Mouse (Mus musculus) C2C12 (cell line): ENCODE measurements around the gene Dennd6b. TPM values are rescaled to one million over a fixed set of nuclear protein-coding genes. Genes with fewer than 3 reads are reported as not detected.
A peak's percentile ranks its signal among the peaks of the same experiment; 100 is the strongest.

Experiments used
- H3K27me3 ChIP-seq: one replicate; pipeline ENCODE4 v1.6.1; 2011; ENCODE audit not compliant: control insufficient read depth, insufficient read depth, insufficient read length
- H3K36me3 ChIP-seq: one replicate; pipeline ENCODE4 v1.6.1; 2011; ENCODE audit not compliant: control insufficient read depth, insufficient read depth
- H3K4me3 ChIP-seq: one replicate; pipeline ENCODE4 v1.5.1; 2011; ENCODE audit warnings: mild to moderate bottlenecking, control low read depth; ENCODE audit not compliant: poor library complexity, insufficient read depth, severe bottlenecking
- H3K79me2 ChIP-seq: one replicate; pipeline ENCODE4 v1.6.1; 2011; ENCODE audit not compliant: control insufficient read depth, insufficient read depth
- H3K79me3 ChIP-seq: one replicate; pipeline ENCODE4 v1.6.1; 2011; ENCODE audit warnings: low read depth, control low read depth
- H3ac ChIP-seq: one replicate; pipeline ENCODE3; 2011; ENCODE audit warnings: low read depth; ENCODE audit not compliant: control insufficient read depth, insufficient read length
- CEBPB ChIP-seq: IDR thresholded peaks from one replicate; pipeline ENCODE4 v1.6.1; 2011; ENCODE audit warnings: low read depth, mild to moderate bottlenecking, control low read depth, moderate library complexity
- CTCF ChIP-seq: IDR thresholded peaks from one replicate; pipeline ENCODE4 v1.5.1; 2011; ENCODE audit not compliant: control insufficient read depth, insufficient read depth, insufficient read length
- FOSL1 ChIP-seq: IDR thresholded peaks from one replicate; pipeline ENCODE4 v1.8.0; 2011; ENCODE audit warnings: mild to moderate bottlenecking, low read length; ENCODE audit not compliant: poor library complexity, insufficient read depth, severe bottlenecking
- MAX ChIP-seq: IDR thresholded peaks from one replicate; pipeline ENCODE4 v1.6.1; 2011; ENCODE audit warnings: mild to moderate bottlenecking, control low read depth
- MYOD1 ChIP-seq: IDR thresholded peaks from one replicate; pipeline ENCODE4 v1.6.1; 2011; ENCODE audit warnings: low read depth; ENCODE audit not compliant: control insufficient read depth, insufficient read length
- MYOG ChIP-seq: IDR thresholded peaks from one replicate; pipeline ENCODE4 v1.6.1; 2011; ENCODE audit not compliant: control insufficient read depth, insufficient read length; ENCODE audit errors: extremely low read depth
- USF1 ChIP-seq: IDR thresholded peaks from one replicate; pipeline ENCODE4 v1.6.1; 2011; ENCODE audit warnings: low read depth, mild to moderate bottlenecking, control low read depth, moderate library complexity
- polyA plus RNA-seq: library from polyadenylated mRNA; unstranded; fragments of >200 nt; fragmentation: generic; extraction: Trizol; gene quantifications from one replicate; pipeline ENCODE4 v1.2.1, GENCODE M21; 2012; ENCODE audit warnings: missing spikeins

Gene Dennd6b
- polyA plus RNA-seq, 1 experiment = 2.1 TPM

GRCm38 (mm10) chr15:89172276-89172935, 23.9 kb downstream of the Dennd6b start:
- H3K4me3 ChIP-seq = no peak overlapping the region
- TF ChIP-seq CTCF (no peak), MYOD1 (no peak), MYOG (no peak), USF1 (no peak), CEBPB (no peak), FOSL1 (no peak), MAX (no peak)
- H3K79me2 ChIP-seq = peaks cover 100% of the 10 kb centered on the region
- H3K27me3 ChIP-seq = no peaks in the 10 kb centered on the region
- H3K36me3 ChIP-seq = peaks cover 63% of the 10 kb centered on the region
- H3K79me3 ChIP-seq = peaks cover 89% of the 10 kb centered on the region
- no peak overlapping the region for H3ac ChIP-seq

DNA sequence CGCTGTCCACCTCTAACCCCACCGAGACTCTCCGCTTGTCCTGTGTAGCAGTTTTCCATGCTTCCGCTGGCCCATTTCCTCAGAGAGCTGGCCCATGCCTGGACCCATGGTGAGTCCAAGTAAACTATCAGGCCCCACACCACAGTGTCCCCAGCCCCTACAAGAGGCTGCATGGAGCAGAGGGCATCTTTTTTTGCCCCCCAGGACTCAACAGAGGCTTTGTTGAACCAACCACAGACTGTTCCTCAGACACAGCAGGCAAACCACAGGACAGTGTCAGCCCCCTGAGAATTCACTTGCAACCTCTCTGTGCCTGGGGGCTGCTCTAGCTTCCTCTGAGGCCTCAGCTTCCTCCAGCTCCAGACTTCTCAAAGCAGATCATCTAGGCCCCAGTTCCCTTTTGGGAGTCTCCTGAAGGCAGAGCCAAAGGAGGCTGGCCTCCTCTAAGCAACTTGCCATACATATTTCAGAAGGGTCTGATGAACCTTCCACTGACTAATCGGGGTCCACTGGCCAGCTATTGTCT, 24.7 kb downstream of the Dennd6b start:
- Histone ChIP-seq H3K36me3 (peaks cover 64% of the 10 kb centered on the region), H3ac (no peak overlapping the region), H3K79me3 (peaks cover 81% of the 10 kb centered on the region), H3K79me2 (peaks cover 100% of the 10 kb centered on the region), H3K27me3 (no peaks in the 10 kb centered on the region), H3K4me3 (no peak overlapping the region)
- TF ChIP-seq FOSL1 = no peak
- TF ChIP-seq MAX = no peak
- TF ChIP-seq MYOD1 = no peak
- TF ChIP-seq USF1 = no peak

DNA sequence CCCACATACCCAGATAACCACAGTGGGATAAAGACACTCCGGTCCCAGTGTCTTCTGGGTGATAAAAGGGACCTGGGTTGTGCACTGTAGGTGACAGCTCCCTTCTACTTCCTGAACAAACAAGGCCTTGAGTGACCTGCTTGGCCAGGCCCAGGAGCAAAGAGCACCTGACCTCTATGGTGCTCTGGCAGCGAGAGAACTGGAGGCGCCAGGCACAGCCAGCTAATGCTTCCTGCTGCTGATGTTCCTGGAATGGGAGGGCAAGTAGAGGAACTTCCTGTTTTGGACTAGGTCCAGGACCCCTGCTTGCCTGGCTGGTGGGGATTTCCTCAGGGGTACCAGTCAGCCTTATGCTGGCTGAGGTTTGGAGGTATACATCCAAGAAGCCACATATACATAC, 26.2 kb downstream of the Dennd6b start:
- TF ChIP-seq USF1 = no peak
- Histone ChIP-seq H3K36me3 (peaks cover 69% of the 10 kb centered on the region), H3K27me3 (no peaks in the 10 kb centered on the region), H3K79me2 (peaks cover 90% of the 10 kb centered on the region), H3K79me3 (peaks cover 66% of the 10 kb centered on the region), H3K4me3 (no peak overlapping the region), H3ac (no peak overlapping the region)

DNA sequence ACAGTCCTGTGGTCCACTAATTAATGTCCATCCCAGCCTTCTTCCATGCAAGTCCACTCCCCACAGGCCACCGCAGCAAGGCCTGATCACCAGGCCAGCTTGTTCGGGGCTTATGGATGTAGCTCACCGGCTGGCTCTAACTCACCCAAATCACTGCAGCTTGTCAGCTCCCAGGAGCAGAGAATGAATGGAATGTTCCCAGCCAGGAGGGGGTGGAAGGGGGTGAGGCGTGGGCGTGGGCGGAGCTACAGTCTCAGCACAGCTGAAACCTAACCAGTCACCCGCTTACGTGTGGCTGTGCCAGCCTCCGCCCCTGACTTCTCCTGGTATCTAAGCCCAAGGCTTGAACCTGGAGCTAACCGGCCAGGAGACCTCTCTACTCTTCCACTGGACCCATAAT, 26.9 kb downstream of the Dennd6b start:
- no peak overlapping the region for H3K4me3 ChIP-seq
- peaks cover 84% of the 10 kb centered on the region for H3K79me2 ChIP-seq
- H3K79me3 ChIP-seq = peaks cover 60% of the 10 kb centered on the region
- TF ChIP-seq MYOD1 = no peak
- no peak for TF ChIP-seq CTCF
- TF ChIP-seq USF1 = no peak
- TF ChIP-seq MAX = peak; percentile 60
- no peak for TF ChIP-seq MYOG
- no peak for TF ChIP-seq CEBPB
- no peak for TF ChIP-seq FOSL1
- peaks cover 71% of the 10 kb centered on the region for H3K36me3 ChIP-seq
- no peaks in the 10 kb centered on the region for H3K27me3 ChIP-seq
- H3ac ChIP-seq = peak overlapping the region; percentile 67

- TF ChIP-seq MAX (no peak), MYOG (no peak), MYOD1 (no peak), CEBPB (no peak), CTCF (no peak), FOSL1 (no peak), USF1 (no peak)
- Histone ChIP-seq H3K79me2 (peaks cover 78% of the 10 kb centered on the region), H3K36me3 (peaks cover 71% of the 10 kb centered on the region), H3K27me3 (no peaks in the 10 kb centered on the region), H3ac (peak overlapping the region; percentile 67), H3K4me3 (no peak overlapping the region), H3K79me3 (peaks cover 55% of the 10 kb centered on the region)
Observed at GRCm38 (mm10) chr15:89168922-89169321, 27.4 kb downstream of the Dennd6b start.

DNA sequence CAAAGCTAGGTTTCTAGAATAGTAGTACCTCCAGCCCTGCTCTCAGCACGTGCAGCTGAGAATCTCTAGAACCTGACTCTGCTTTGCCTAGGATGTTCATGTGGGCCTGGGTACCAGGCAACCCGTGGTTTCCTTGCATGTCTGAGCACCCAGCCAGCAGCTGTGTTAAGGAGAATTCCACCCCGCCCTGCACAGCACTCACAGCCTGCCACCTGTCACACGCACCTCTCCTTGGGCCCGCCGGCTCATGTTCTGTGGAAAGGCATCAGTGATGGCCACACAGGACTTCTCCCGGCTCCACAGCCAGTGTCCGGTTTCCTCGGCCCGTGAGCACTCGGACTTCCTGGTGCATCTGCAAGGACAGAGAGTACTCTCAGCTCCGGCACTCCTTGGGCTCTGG, 30.8 kb downstream of the Dennd6b start:
- Histone ChIP-seq H3K27me3 (no peaks in the 10 kb centered on the region), H3ac (no peak overlapping the region), H3K4me3 (no peak overlapping the region), H3K79me3 (peaks cover 24% of the 10 kb centered on the region), H3K79me2 (peaks cover 44% of the 10 kb centered on the region), H3K36me3 (peaks cover 91% of the 10 kb centered on the region)
- no peak for TF ChIP-seq CEBPB
- TF ChIP-seq MAX = no peak
- no peak for TF ChIP-seq USF1
- no peak for TF ChIP-seq MYOD1
- no peak for TF ChIP-seq MYOG
- TF ChIP-seq CTCF = no peak
- no peak for TF ChIP-seq FOSL1
